Mouse (Mus musculus) heart, embryonic 16.5 days (tissue): ENCODE measurements at regions not wholly inside any gene's neighbourhood (a gene's known extent, or its start where the extent isn't known, plus 50 kb on each side); places are given as distances from the start of the nearest gene placed in this dataset.

Experiments
- ATAC-seq: fragments of 200-750 bp; cut with Nextera tagmentation; replicated peaks from 2 replicates; pipeline ENCODE4 v1.8.0; 2017; ENCODE audit warnings: moderate number of reproducible peaks; ENCODE audit not compliant: insufficient read depth, low FRiP score; ENCODE audit errors: extremely low read depth
- H3K27ac ChIP-seq: fragments of 300-500 bp; sonication (generic); 2 replicates; pipeline ENCODE4 v1.5.1; 2014; ENCODE audit warnings: mild to moderate bottlenecking, low read length, control low read depth, moderate library complexity
- H3K27me3 ChIP-seq: fragments of 300-500 bp; sonication (generic); 2 replicates; pipeline ENCODE4 v1.6.1; 2014; ENCODE audit warnings: low read length, mixed read lengths; ENCODE audit not compliant: control insufficient read depth, insufficient read depth
- H3K36me3 ChIP-seq: fragments of 300-500 bp; sonication (generic); 2 replicates; pipeline ENCODE4 v1.6.1; 2014; ENCODE audit not compliant: control insufficient read depth, insufficient read depth
- H3K4me1 ChIP-seq: fragments of 300-500 bp; sonication (generic); 2 replicates; pipeline ENCODE4 v1.6.1; 2014; ENCODE audit warnings: low read length, mixed read lengths; ENCODE audit not compliant: control insufficient read depth, insufficient read depth
- H3K4me2 ChIP-seq: fragments of 300-500 bp; sonication (generic); 2 replicates; pipeline ENCODE4 v1.6.1; 2014; ENCODE audit warnings: low read depth, mild to moderate bottlenecking, control low read depth, low read length
- H3K4me3 ChIP-seq: fragments of 300-500 bp; sonication (generic); 2 replicates; pipeline ENCODE4 v1.5.1; 2014; ENCODE audit warnings: mild to moderate bottlenecking, control low read depth, low read length
- H3K9ac ChIP-seq: fragments of 300-500 bp; sonication (generic); 2 replicates; pipeline ENCODE4 v1.6.1; 2014; ENCODE audit warnings: low read length, control low read depth
- H3K9me3 ChIP-seq: fragments of 300-500 bp; sonication (generic); replicated peaks from 2 replicates; pipeline ENCODE4 v1.6.1; 2016; ENCODE audit warnings: low read length; ENCODE audit not compliant: control insufficient read depth
- whole genome bisulfite sequencing: fragments of 180-500 bp; shearing (Covaris S2); extraction: QIAGEN DNeasy Blood & Tissue Kit; methylation state at CpG from one replicate; pipeline ENCODE4 v1.1.7; 2014; 5-methylcytosine and 5-hydroxymethylcytosine counted together

- WGBS = 79% methylated on average over 3 of the region's 3 CpGs
Measured at GRCm38 (mm10) chr3:137078600-137078975, 262.3 kb upstream of the Emcn start.

DNA sequence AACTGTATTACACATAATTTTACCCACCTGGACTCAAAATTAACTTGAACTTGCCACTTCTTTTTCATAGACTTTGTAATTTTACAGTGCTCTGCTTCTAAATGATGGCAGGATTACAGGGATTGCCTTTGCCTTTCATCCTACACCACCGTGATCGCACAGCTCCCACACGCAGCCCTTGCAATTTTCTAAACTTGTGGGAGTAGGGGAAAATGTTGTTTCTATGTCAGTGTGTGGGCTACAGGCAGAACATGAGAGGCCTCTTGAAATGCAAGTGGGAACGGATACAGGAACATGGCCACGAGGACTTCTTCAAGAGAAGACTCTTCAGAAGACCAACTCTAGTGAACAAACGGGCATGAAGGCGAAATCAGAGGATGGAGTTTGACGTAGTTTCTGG, 254.0 kb upstream of the Emcn start:
- H3K27ac ChIP-seq = no peak overlapping the region
- H3K27me3 ChIP-seq = no peaks in the 10 kb centered on the region
- H3K9ac ChIP-seq = no peak overlapping the region
- H3K4me2 ChIP-seq = no peak overlapping the region
- 82% methylated on average over 8 of the region's 8 CpGs for WGBS
- no peaks in the 10 kb centered on the region for H3K4me1 ChIP-seq
- ATAC-seq = no peak
- no peak overlapping the region for H3K4me3 ChIP-seq
- H3K36me3 ChIP-seq = no peaks in the 10 kb centered on the region
- H3K9me3 ChIP-seq = no peaks in the 10 kb centered on the region

More at GRCm38 (mm10) chr3:137078600-137078975, 262.3 kb upstream of the Emcn start:
- Histone ChIP-seq H3K4me1 (no peaks in the 10 kb centered on the region), H3K4me3 (no peak overlapping the region), H3K4me2 (no peak overlapping the region), H3K27ac (no peak overlapping the region), H3K27me3 (no peaks in the 10 kb centered on the region), H3K36me3 (no peaks in the 10 kb centered on the region), H3K9ac (no peak overlapping the region), H3K9me3 (no peaks in the 10 kb centered on the region)
- ATAC-seq = no peak

- 39% methylated on average over 4 of the region's 4 CpGs for WGBS
- no peak overlapping the region for H3K9ac ChIP-seq
- H3K4me1 ChIP-seq = no peaks in the 10 kb centered on the region
- H3K4me2 ChIP-seq = no peak overlapping the region
- H3K36me3 ChIP-seq = no peaks in the 10 kb centered on the region
- no peak overlapping the region for H3K4me3 ChIP-seq
- no peak for ATAC-seq
- no peak overlapping the region for H3K27ac ChIP-seq
- no peaks in the 10 kb centered on the region for H3K9me3 ChIP-seq
- no peaks in the 10 kb centered on the region for H3K27me3 ChIP-seq
Measured at GRCm38 (mm10) chr3:137100627-137101404, 240.1 kb upstream of the Emcn start.

DNA sequence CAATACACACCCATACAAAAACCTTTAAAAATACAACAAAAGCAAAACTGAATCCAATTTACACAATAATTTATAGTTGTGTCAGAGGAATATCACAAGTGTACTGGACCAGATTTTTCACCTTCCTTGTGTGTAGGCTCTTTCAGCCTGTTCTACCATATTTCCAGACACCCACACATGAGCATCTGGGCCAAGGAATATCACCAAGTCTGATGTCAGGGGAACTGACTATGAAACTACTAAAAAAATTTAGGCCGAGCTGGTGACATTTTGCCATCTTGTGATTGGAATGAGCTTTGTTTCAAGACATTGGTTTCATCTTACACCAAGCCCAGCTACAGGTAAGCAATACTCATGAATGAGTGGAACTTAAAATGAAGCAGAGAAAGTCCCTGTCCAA, 234.9 kb upstream of the Emcn start:
- H3K4me2 ChIP-seq = no peak overlapping the region
- no peaks in the 10 kb centered on the region for H3K27me3 ChIP-seq
- H3K27ac ChIP-seq = no peak overlapping the region
- no peaks in the 10 kb centered on the region for H3K9me3 ChIP-seq
- H3K36me3 ChIP-seq = no peaks in the 10 kb centered on the region
- no peak overlapping the region for H3K4me3 ChIP-seq
- H3K9ac ChIP-seq = no peak overlapping the region
- ATAC-seq = no peak
- H3K4me1 ChIP-seq = no peaks in the 10 kb centered on the region
- WGBS = 90% methylated on average over 1 of the region's 1 CpGs

DNA sequence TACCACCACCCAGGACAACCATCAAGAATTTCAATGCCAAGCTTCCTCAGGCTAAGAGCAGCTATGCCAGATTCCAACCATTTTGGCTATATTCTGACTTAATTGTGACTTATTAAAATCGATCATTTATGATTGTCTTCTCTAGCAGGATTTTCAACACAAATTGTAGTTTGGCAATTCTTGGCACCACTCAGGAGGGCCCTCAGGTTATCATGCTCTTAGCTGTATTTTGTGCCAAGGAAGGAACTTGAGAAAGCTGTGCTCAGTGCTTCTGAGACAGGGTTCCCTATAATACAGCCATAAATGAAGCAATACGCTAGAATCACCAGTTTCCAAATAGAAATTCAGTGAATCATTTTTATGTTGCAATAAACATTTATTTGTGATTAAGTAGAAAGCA, 232.7 kb upstream of the Emcn start:
- H3K9me3 ChIP-seq = no peaks in the 10 kb centered on the region
- H3K36me3 ChIP-seq = no peaks in the 10 kb centered on the region
- no peaks in the 10 kb centered on the region for H3K4me1 ChIP-seq
- no peak overlapping the region for H3K27ac ChIP-seq
- no peak overlapping the region for H3K4me2 ChIP-seq
- H3K9ac ChIP-seq = no peak overlapping the region
- WGBS = 79% methylated on average over 2 of the region's 2 CpGs
- no peak for ATAC-seq
- no peaks in the 10 kb centered on the region for H3K27me3 ChIP-seq
- H3K4me3 ChIP-seq = no peak overlapping the region

DNA sequence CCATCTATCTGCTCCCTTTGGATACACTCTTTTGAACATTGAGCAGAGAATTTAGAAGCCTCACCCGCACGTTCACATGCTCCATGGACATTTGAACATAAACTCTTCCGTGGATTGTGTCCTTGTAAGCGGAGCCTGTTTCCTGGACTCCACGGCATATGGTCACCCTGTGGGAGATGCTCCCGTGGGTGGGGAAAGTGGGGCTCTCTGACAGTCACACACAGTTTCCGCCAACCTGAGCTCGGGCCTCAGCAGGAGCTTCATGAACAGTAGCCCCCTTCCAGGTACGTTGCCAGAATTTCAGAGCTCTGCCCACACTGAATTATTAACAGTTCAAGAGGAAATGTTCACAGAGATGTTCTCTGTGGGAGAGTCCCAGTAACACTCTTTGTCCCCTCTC, 231.1 kb upstream of the Emcn start:
- 87% methylated on average over 9 of the region's 9 CpGs for WGBS
- H3K4me3 ChIP-seq = no peak overlapping the region
- no peak for ATAC-seq
- no peaks in the 10 kb centered on the region for H3K36me3 ChIP-seq
- H3K27ac ChIP-seq = no peak overlapping the region
- H3K27me3 ChIP-seq = no peaks in the 10 kb centered on the region
- no peaks in the 10 kb centered on the region for H3K9me3 ChIP-seq
- no peaks in the 10 kb centered on the region for H3K4me1 ChIP-seq
- no peak overlapping the region for H3K4me2 ChIP-seq
- no peak overlapping the region for H3K9ac ChIP-seq

GRCm38 (mm10) chr3:137110485-137110884, 230.4 kb upstream of the Emcn start:
- no peak for ATAC-seq
- H3K4me2 ChIP-seq = no peak overlapping the region
- H3K9me3 ChIP-seq = no peaks in the 10 kb centered on the region
- no peak overlapping the region for H3K4me3 ChIP-seq
- no peaks in the 10 kb centered on the region for H3K4me1 ChIP-seq
- H3K9ac ChIP-seq = no peak overlapping the region
- H3K27ac ChIP-seq = no peak overlapping the region
- H3K27me3 ChIP-seq = no peaks in the 10 kb centered on the region
- WGBS = 58% methylated on average over 4 of the region's 4 CpGs
- H3K36me3 ChIP-seq = no peaks in the 10 kb centered on the region

DNA sequence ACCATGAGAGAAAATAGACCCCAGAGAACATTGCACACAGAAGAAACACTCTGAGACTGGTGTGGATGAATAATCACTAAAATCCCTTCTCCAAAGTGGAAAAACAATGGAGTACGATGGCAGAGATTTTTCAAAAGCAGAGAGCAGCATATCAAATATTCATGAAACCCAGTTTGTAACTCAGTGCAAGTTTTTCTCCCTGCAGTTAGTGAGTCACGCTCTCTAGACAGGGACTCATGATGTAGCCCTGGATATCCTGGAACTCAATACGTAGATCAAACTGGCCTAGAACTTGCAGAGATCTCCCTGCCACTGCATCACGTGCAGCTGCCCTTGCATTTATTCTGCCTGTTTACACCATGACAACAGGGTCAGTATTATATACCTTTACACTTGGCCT, 210.9 kb upstream of the Emcn start:
- no peaks in the 10 kb centered on the region for H3K36me3 ChIP-seq
- ATAC-seq = no peak
- H3K4me1 ChIP-seq = no peaks in the 10 kb centered on the region
- no peaks in the 10 kb centered on the region for H3K9me3 ChIP-seq
- H3K9ac ChIP-seq = no peak overlapping the region
- whole genome bisulfite sequencing = 83% methylated on average over 4 of the region's 4 CpGs
- H3K27ac ChIP-seq = no peak overlapping the region
- H3K4me2 ChIP-seq = no peak overlapping the region
- H3K4me3 ChIP-seq = no peak overlapping the region
- H3K27me3 ChIP-seq = no peaks in the 10 kb centered on the region

DNA sequence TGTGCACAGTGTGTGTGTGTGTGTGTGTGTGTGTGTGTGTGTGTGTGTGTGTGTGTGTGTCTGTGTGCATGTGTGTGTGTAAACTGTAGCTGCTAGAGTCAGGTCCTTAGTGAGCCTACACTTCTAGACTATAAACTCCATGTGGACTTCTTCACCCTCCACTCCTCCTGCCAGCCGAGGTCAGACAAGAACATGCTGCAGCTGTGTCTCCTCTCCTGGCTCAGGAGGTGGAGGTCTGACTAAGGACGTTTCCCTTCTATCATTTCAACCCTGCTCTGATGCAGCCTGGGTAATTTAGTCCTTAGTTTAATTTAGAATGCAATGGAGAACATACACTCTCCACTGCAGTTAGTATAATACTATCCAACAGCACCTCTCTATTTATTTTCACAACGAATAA, 198.8 kb upstream of the Emcn start:
- ATAC-seq = no peak
- H3K36me3 ChIP-seq = no peaks in the 10 kb centered on the region
- WGBS = 50% methylated on average over 3 of the region's 3 CpGs
- no peaks in the 10 kb centered on the region for H3K27me3 ChIP-seq
- H3K9ac ChIP-seq = no peak overlapping the region
- no peak overlapping the region for H3K4me3 ChIP-seq
- no peaks in the 10 kb centered on the region for H3K9me3 ChIP-seq
- H3K4me2 ChIP-seq = no peak overlapping the region
- H3K27ac ChIP-seq = no peak overlapping the region
- no peaks in the 10 kb centered on the region for H3K4me1 ChIP-seq
